Mouse (Mus musculus) ES-Bruce4 (cell line): ENCODE results near the gene Klhl26.

Source experiments
- CTCF ChIP-seq: IDR thresholded peaks from one replicate; pipeline ENCODE4 v1.8.1; 2011; ENCODE audit warnings: low read depth, low read length
- EP300 ChIP-seq: IDR thresholded peaks from 2 replicates; pipeline ENCODE4 v1.6.1; 2011; ENCODE audit warnings: low read depth, low read length; ENCODE audit not compliant: insufficient read depth
- POLR2A ChIP-seq: IDR thresholded peaks from one replicate; pipeline ENCODE4 v1.8.1; 2011; ENCODE audit warnings: low read length; ENCODE audit not compliant: insufficient read depth

DNA sequence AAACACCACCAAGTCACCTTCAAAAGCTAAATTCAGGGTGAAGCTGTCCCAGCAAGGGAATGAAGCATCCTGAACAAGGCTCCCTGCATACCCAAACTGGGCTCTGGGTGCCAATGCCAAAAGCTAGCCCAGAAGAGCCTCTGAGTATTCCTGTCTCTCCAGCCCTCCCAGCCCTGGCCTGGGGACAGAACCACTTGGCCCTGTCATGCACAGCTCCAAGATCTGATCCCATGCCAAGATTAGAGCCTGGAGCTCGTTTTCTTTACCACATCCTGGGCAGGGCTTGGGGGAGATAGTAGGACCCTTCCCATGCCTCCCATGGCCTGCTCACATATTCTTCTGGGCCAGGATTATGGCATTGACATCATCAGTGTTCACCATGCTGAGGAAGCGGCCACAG is 42.8 kb upstream of the Klhl26 start:
- TF ChIP-seq POLR2A, result no peak
- TF ChIP-seq EP300, result no peak
- no peak for TF ChIP-seq CTCF
